Mouse (Mus musculus) heart, postnatal 25 days (tissue): Measurements from ENCODE around the gene Disc1. TPM values are rescaled to one million over a fixed set of nuclear protein-coding genes. Genes with fewer than 3 reads are reported as not detected.

Experiments used
- DNase-seq: peaks from one replicate; pipeline ENCODE4 v3.0.0; 2022; ENCODE audit warnings: low spot score
- intact Hi-C: fragments of 180-260 bp; cut with DNase I; formaldehyde crosslinking; loops from one replicate; pipeline ENCODE4 v1.15.1; 2025
- total RNA-seq, 2 experiments: library from RNA; stranded (reverse); gene quantifications; 2 replicates each; pipeline ENCODE4 v1.2.3; 2021

Gene Disc1
- total RNA-seq, 2 experiments from 2014 or later = 1.7 to 3.0 TPM

GRCm38 (mm10) chr8:125201650-125202049 is 147.7 kb downstream of the Disc1 start:
- intact Hi-C loops = no loop called here
- no peak for DNase-seq

GRCm38 (mm10) chr8:125203016-125203415 is 149.0 kb downstream of the Disc1 start:
- DNase-seq = no peak
- intact Hi-C loops = no loop called here

GRCm38 (mm10) chr8:125205556-125205955 is 151.6 kb downstream of the Disc1 start:
- DNase-seq = no peak
- intact Hi-C loops = no loop called here

GRCm38 (mm10) chr8:125206391-125206790 is 152.4 kb downstream of the Disc1 start:
- intact Hi-C loops = no loop called here
- DNase-seq = no peak

GRCm38 (mm10) chr8:125206962-125207361 is 153.0 kb downstream of the Disc1 start:
- intact Hi-C loops = no loop called here
- DNase-seq = no peak

GRCm38 (mm10) chr8:125212619-125213167 is 158.7 kb downstream of the Disc1 start:
- no peak for DNase-seq
- intact Hi-C loops = no loop called here

GRCm38 (mm10) chr8:125217902-125218581 is 164.0 kb downstream of the Disc1 start:
- intact Hi-C loops = no loop called here
- no peak for DNase-seq

- intact Hi-C loops = no loop called here
- DNase-seq = no peak
Measured at GRCm38 (mm10) chr8:125218669-125219068, 164.7 kb downstream of the Disc1 start.

GRCm38 (mm10) chr8:125220608-125221007 is 166.6 kb downstream of the Disc1 start:
- intact Hi-C loops = no loop called here
- no peak for DNase-seq

GRCm38 (mm10) chr8:125221062-125221461 is 167.1 kb downstream of the Disc1 start:
- intact Hi-C loops = no loop called here
- no peak for DNase-seq

- intact Hi-C loops = no loop called here
- no peak for DNase-seq
Measured at GRCm38 (mm10) chr8:125223031-125223753, 169.2 kb downstream of the Disc1 start.

- intact Hi-C loops = no loop called here
- no peak for DNase-seq
Measured at GRCm38 (mm10) chr8:125224271-125224699, 170.3 kb downstream of the Disc1 start.

- intact Hi-C loops = no loop called here
- no peak for DNase-seq
Measured at GRCm38 (mm10) chr8:125225266-125225665, 171.3 kb downstream of the Disc1 start.

- peak; percentile 55 for DNase-seq
- intact Hi-C loops = no loop called here
Measured at GRCm38 (mm10) chr8:125226989-125227624, 173.1 kb downstream of the Disc1 start.

- intact Hi-C loops = no loop called here
- DNase-seq = no peak
Measured at GRCm38 (mm10) chr8:125230526-125231131, 176.6 kb downstream of the Disc1 start.

- intact Hi-C loops = no loop called here
Measured at GRCm38 (mm10) chr8:125232724-125233123, 178.7 kb downstream of the Disc1 start.

GRCm38 (mm10) chr8:125235898-125236835 is 182.2 kb downstream of the Disc1 start:
- no peak for DNase-seq
- intact Hi-C loops = loop anchor here (5.0 kb wide), 1 partner anchor 39 kb away; no protein-coding TSS in a partner anchor

More at GRCm38 (mm10) chr8:125232724-125233123, 178.7 kb downstream of the Disc1 start:
- DNase-seq = no peak

GRCm38 (mm10) chr8:125240763-125241162 is 186.8 kb downstream of the Disc1 start:
- no peak for DNase-seq
- intact Hi-C loops = no loop called here

- DNase-seq = no peak
- intact Hi-C loops = no loop called here
Measured at GRCm38 (mm10) chr8:125242382-125242781, 188.4 kb downstream of the Disc1 start.
